Mouse (Mus musculus) embryonic facial prominence, embryonic 12.5 days (tissue): Measurements from ENCODE around the gene Gm10309. TPM values are rescaled to one million over a fixed set of nuclear protein-coding genes. Genes with fewer than 3 reads are reported as not detected.

Source experiments
- ATAC-seq: fragments of 200-750 bp; cut with Nextera tagmentation; 2 replicates; pipeline ENCODE4 v1.8.0; 2017; ENCODE audit not compliant: insufficient number of reproducible peaks, insufficient read depth, low FRiP score, low TSS enrichment
- H3K27ac ChIP-seq: fragments of 300-500 bp; sonication (generic); 2 replicates; pipeline ENCODE4 v1.5.1; 2016; ENCODE audit warnings: mild to moderate bottlenecking
- H3K27me3 ChIP-seq: fragments of 300-500 bp; sonication (generic); 2 replicates; pipeline ENCODE4 v1.6.1; 2016; ENCODE audit warnings: mild to moderate bottlenecking, moderate library complexity
- H3K36me3 ChIP-seq: fragments of 300-500 bp; sonication (generic); 2 replicates; pipeline ENCODE4 v1.6.1; 2016; ENCODE audit warnings: mild to moderate bottlenecking
- H3K4me1 ChIP-seq: fragments of 300-500 bp; sonication (generic); 2 replicates; pipeline ENCODE4 v1.6.1; 2016
- H3K4me2 ChIP-seq: fragments of 300-500 bp; sonication (generic); replicated peaks from 2 replicates; pipeline ENCODE4 v1.6.1; 2016; ENCODE audit warnings: mild to moderate bottlenecking, moderate library complexity
- H3K4me3 ChIP-seq: fragments of 300-500 bp; sonication (generic); 2 replicates; pipeline ENCODE4 v1.5.1; 2016; ENCODE audit warnings: mild to moderate bottlenecking
- H3K9ac ChIP-seq: fragments of 300-500 bp; sonication (generic); 2 replicates; pipeline ENCODE4 v1.6.1; 2016; ENCODE audit warnings: mild to moderate bottlenecking, moderate library complexity
- H3K9me3 ChIP-seq: fragments of 300-500 bp; sonication (generic); 2 replicates; pipeline ENCODE4 v1.6.1; 2016; ENCODE audit warnings: mild to moderate bottlenecking, moderate library complexity
- WGBS: fragments of 180-500 bp; shearing (Covaris S2); methylation state at CpG from one replicate; pipeline ENCODE4 v1.1.7; 2016; 5-methylcytosine and 5-hydroxymethylcytosine counted together
- polyA plus RNA-seq: library from polyadenylated mRNA; unstranded; fragments of >200 nt; fragmentation: Nextera tagmentation; extraction: Ambion mirVana; gene quantifications from 2 replicates; pipeline ENCODE4 v1.2.1, GENCODE M21; 2016

The Gm10309 gene
- polyA plus RNA-seq, 1 experiment from 2014 or later: 0.36 TPM

DNA sequence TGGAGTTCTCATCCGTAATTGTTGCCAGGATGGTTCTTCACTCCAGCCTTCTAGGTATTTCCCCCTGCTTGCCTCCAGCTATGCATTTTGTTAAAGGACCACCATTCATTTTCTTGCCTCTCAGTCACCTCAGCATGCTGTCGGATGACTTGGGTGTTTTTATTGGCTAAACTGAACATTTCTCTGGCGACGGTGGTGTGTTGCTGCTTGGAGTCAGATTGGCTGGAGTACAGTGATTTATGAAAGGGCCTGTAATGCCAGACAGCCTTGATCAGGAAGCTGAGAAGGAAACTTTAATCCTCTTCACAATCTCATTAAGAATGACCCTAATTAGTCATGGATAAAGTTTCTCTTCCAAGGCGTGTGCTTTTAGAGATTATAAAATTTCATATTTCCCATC, 4.8 kb upstream of the Gm10309 start:
- Histone ChIP-seq H3K4me2 (no peak overlapping the region), H3K36me3 (no peaks in the 10 kb centered on the region), H3K4me1 (peaks cover 16% of the 10 kb centered on the region), H3K27ac (no peak overlapping the region), H3K4me3 (no peak overlapping the region), H3K9ac (no peak overlapping the region), H3K27me3 (no peaks in the 10 kb centered on the region), H3K9me3 (no peaks in the 10 kb centered on the region)
- WGBS: 58% methylated on average over 5 of the region's 5 CpGs
- ATAC-seq: no peak

DNA sequence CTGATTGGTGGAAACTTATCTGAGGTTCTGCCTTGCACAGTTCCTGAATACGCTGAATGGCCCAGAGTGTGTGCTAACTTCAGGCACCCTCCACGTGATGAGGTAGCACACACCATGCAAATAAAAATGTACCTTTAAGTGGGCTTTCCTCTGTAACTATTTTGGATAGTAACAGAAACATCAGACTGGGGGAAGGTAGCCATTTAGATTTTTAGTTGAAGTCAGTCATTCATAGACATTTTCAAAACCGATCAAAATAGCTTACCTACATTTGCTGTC, 3.1 kb upstream of the Gm10309 start:
- no peak overlapping the region for H3K9ac ChIP-seq
- H3K27me3 ChIP-seq: no peaks in the 10 kb centered on the region
- H3K4me2 ChIP-seq: no peak overlapping the region
- H3K36me3 ChIP-seq: no peaks in the 10 kb centered on the region
- H3K4me3 ChIP-seq: no peak overlapping the region
- H3K9me3 ChIP-seq: no peaks in the 10 kb centered on the region
- WGBS: 82% methylated on average over 3 of the region's 3 CpGs
- no peak overlapping the region for H3K27ac ChIP-seq
- peaks cover 12% of the 10 kb centered on the region for H3K4me1 ChIP-seq
- ATAC-seq: no peak

DNA sequence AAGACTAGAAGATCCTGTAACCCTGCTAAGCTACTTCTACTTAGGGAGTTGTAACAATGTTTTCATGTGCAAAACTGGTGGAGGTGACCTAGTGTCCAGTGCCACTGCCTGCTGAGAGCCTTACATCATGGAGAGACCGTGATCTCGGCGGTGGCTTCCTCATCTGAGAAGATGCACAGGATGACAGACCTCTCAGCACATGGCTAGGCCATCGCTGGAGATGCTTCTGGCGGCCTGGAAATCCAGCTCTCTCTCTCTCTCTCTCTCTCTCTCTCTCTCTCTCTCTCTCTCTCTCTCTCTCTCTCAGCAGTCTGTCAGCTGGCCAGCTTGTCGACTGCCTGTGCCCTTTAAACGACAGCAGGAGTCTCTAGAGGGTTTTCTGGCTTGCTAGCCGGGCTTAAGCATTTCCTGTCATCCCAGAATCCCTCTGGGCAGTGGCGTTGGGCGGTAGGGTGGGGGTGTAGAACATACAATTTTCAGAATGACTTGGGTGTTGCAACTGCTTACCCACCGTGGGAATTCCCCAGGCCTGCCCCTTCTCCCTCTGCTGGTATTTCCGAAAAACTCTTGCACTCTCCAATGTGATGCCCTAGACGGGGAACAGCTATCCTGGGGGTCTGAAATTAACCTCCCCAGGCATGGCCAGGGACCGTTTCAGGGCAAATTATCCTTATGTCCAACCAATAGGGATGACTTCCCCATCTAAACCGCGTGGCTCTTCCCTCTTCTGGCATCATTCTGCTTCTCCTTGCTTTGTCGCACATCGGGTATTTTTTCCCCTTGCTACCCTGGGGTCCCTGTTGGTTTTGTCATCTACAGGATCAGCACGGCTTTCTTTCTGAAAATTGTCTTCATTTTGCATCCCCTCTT, 2.5 kb upstream of the Gm10309 start:
- Histone ChIP-seq H3K36me3 (no peaks in the 10 kb centered on the region), H3K4me3 (no peak overlapping the region), H3K9ac (no peak overlapping the region), H3K4me2 (no peak overlapping the region), H3K27ac (peak overlapping the region; percentile 60; the same call in 1 of the 2 replicates), H3K4me1 (peaks cover 12% of the 10 kb centered on the region), H3K9me3 (no peaks in the 10 kb centered on the region), H3K27me3 (no peaks in the 10 kb centered on the region)
- 61% methylated on average over 19 of the region's 19 CpGs for WGBS
- no peak for ATAC-seq

DNA sequence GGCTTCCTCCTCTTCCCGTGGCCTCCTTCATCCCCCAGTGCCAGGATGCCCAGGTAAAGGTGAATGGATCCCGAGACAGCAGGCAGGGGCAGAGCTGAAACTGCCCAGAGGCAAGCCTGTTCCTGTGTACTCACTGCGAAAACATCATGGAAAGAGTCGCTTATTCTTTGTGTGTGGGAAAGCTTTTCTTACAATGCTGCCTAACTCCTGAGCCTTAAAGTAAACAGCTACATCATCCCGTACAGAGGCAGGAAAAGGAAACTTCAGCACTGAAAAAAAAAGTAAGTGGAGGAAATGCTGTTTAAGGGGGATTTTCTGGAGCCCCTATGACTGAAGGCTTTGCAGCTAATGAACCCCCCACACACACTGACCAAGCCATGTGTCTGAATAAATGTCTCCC, 1.8 kb upstream of the Gm10309 start:
- no peaks in the 10 kb centered on the region for H3K27me3 ChIP-seq
- 66% methylated on average over 5 of the region's 5 CpGs for WGBS
- peak overlapping the region; percentile 60; the same call in 1 of the 2 replicates for H3K27ac ChIP-seq
- ATAC-seq: no peak
- H3K4me1 ChIP-seq: peaks cover 12% of the 10 kb centered on the region
- H3K9ac ChIP-seq: no peak overlapping the region
- no peak overlapping the region for H3K4me2 ChIP-seq
- no peaks in the 10 kb centered on the region for H3K36me3 ChIP-seq
- no peak overlapping the region for H3K4me3 ChIP-seq
- no peaks in the 10 kb centered on the region for H3K9me3 ChIP-seq

DNA sequence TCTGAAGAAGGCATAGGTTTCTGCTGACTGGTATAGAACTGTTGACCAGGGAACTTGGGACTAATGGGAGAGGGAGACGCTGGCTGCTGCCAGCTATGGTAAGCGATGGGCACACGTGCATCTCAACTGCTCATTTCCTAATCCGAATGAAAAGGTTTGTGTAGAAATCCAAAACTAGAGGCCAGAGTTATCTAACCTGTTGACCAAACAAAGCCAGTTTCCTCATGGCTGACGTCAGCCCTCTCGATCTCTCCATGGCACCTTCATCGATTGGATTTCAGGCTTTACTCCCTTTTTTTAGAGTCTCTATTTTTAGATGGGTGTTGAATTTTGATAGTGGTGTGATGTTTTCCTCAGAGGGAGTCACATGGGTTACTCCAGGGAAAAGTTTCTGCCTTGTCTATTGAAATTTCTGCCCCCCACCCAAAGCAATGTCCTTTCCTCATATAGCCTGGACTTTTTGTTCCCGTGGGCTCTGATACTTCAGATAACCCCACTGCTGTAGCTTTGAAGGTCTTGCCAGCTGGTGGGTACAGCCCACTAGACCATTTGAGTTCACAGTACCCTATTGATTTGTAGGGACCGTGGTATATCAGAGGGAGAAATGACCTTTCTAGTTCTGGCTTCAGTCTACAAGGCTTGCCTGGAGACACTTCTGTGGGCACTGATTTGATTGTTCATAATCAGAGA, 1.7 kb downstream of the Gm10309 start:
- H3K4me3 ChIP-seq: no peak overlapping the region
- H3K9me3 ChIP-seq: no peaks in the 10 kb centered on the region
- H3K36me3 ChIP-seq: no peaks in the 10 kb centered on the region
- no peak overlapping the region for H3K27ac ChIP-seq
- no peak overlapping the region for H3K9ac ChIP-seq
- 93% methylated on average over 9 of the region's 9 CpGs for WGBS
- no peak for ATAC-seq
- H3K4me2 ChIP-seq: no peak overlapping the region
- H3K4me1 ChIP-seq: peaks cover 33% of the 10 kb centered on the region
- no peaks in the 10 kb centered on the region for H3K27me3 ChIP-seq

DNA sequence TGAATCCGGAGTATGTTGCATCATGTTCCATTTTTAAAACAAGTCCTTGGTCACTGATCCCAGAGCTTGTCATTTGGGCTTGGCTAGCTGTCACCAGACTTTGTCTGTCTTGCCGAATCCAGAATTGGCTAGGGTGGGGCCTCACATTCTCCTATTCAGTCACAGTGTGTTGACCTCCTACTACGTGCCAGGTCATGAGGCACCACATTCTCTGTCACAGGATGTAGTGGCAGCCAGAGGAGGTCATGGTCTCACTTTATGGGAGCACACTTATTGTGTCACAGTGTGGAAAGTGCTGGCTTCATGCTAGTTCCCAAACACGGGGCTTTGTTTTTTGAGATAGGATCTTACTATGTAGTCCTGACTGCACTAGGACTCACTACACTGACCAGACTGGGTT, 3.6 kb downstream of the Gm10309 start:
- H3K36me3 ChIP-seq: no peaks in the 10 kb centered on the region
- no peak for ATAC-seq
- H3K27ac ChIP-seq: no peak overlapping the region
- no peak overlapping the region for H3K4me2 ChIP-seq
- no peak overlapping the region for H3K4me3 ChIP-seq
- no peak overlapping the region for H3K9ac ChIP-seq
- H3K4me1 ChIP-seq: peaks cover 25% of the 10 kb centered on the region
- no peaks in the 10 kb centered on the region for H3K27me3 ChIP-seq
- 87% methylated on average over 4 of the region's 4 CpGs for WGBS
- H3K9me3 ChIP-seq: no peaks in the 10 kb centered on the region

DNA sequence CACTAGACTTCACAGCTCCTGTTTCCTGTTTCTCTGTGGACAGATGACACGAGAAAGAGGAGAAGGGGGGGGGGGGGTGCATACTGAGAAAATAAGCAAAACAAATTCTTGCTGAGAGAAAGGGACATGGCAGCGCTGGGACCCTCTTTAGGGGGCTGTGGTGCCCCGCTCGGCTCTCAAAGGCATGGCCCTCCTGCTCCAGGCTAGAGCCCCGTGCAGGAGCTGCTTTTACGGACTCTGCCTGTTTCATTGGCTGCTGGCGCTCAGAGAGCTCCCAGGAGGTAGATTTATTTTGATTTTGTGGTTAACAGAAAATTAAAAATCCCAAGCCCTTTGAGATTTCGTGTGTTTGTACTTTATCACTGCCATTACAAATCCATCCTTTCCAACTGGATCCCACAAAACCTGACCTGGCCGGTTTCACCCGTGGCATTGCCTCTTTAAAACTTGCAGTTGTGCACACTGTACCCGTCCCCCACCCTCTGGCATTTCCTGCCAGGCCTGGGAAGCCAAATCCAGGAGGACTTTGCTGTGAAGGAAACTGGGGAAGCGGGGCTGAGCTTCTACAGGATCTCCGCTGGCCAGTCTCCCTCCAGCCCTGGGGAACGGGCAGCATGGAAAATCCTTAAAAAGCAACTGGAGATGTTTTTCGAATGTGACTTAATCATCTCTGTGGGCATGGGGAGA, 5.5 kb downstream of the Gm10309 start:
- peak; percentile 63; the same call in 1 of the 2 replicates for ATAC-seq
- 35% methylated on average over 15 of the region's 15 CpGs for WGBS
- Histone ChIP-seq H3K27ac (peak overlapping the region; percentile 76), H3K4me1 (peaks cover 25% of the 10 kb centered on the region), H3K9me3 (no peaks in the 10 kb centered on the region), H3K36me3 (no peaks in the 10 kb centered on the region), H3K4me2 (0 out of 2 replicates have a peak overlapping the region, but pooled peaks have one; percentile 4), H3K9ac (no peak overlapping the region), H3K4me3 (no peak overlapping the region), H3K27me3 (no peaks in the 10 kb centered on the region)

DNA sequence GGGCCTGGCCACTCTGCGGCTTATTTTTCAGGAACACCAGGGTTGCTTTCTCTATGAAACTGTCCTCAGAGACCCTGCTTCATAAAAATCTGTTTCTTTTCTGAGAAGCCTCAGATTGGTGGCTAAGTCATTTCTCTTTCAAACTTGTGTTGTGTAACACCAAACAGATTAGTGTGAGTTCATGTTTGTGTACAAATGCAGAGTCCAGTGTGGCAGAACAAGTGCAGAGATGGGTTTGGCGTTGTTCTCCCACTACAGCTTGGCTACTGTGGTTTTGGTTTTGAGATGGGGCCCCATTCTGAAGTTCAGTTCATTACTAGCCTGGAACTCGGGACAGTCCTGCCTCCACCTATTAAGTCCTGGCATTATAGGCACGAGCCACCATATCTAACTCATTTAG, 7.7 kb downstream of the Gm10309 start:
- Histone ChIP-seq H3K9ac (no peak overlapping the region), H3K9me3 (no peaks in the 10 kb centered on the region), H3K36me3 (no peaks in the 10 kb centered on the region), H3K27me3 (no peaks in the 10 kb centered on the region), H3K4me1 (peaks cover 34% of the 10 kb centered on the region), H3K4me3 (no peak overlapping the region), H3K4me2 (no peak overlapping the region), H3K27ac (0 out of 2 replicates have a peak overlapping the region, but pooled peaks have one; percentile 50)
- WGBS: 75% methylated on average over 4 of the region's 4 CpGs
- no peak for ATAC-seq

DNA sequence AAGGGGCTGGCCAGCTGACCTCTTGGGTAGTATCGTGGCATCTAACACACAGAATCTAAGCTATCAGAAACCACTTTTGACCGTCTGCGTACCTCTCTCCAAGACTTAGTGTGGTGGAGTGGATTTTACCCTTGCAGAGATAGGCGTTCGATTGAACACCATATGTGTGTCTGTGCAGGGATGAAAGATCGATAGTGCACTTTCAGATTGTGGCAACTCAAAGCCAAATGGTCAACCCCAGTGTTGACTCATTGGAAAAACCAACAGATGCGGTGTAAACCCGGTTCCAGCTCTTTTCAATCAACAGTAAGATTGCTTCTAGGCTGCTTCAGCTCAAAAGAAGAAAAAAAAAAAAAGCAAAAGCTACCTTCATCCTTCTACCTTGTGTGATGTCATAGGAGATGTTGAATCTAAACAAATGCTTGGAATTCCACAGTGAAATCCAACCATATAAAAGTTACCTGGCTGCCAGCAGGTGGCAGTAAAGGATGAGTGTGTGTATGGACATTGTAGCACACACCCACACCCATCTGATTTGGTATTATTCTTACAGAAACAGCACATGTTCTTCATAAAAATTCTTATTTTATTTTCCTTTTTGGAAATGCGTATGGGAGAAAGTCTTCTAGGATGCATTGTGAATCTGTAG, 8.8 kb downstream of the Gm10309 start:
- WGBS: 82% methylated on average over 9 of the region's 9 CpGs
- no peaks in the 10 kb centered on the region for H3K27me3 ChIP-seq

DNA sequence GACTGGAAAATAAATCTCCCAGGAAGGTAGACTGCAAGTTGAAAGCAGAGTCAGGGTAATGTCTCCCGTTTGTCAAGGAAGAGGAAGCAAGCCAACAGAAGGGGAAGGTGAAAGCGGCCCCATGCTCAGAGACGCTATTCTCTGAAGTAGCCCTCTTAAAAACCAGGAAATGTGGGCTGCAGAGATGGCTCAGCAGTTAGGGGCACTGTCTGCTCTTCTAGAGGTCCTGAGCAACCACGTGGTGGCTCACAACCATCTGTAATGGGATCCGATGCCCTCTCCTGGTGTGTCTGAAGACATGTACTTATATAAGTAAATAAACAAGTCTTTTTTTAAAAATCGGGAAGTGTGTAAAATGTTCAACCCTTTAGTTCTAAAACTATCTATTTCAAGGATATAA, 10.1 kb downstream of the Gm10309 start:
- H3K9me3 ChIP-seq: no peaks in the 10 kb centered on the region
- H3K4me1 ChIP-seq: peaks cover 27% of the 10 kb centered on the region
- 72% methylated on average over 6 of the region's 6 CpGs for WGBS
- no peaks in the 10 kb centered on the region for H3K27me3 ChIP-seq
- ATAC-seq: no peak
- no peak overlapping the region for H3K9ac ChIP-seq
- H3K4me3 ChIP-seq: no peak overlapping the region
- no peaks in the 10 kb centered on the region for H3K36me3 ChIP-seq
- no peak overlapping the region for H3K4me2 ChIP-seq
- no peak overlapping the region for H3K27ac ChIP-seq

More for the DNA sequence above, 8.8 kb downstream of the Gm10309 start:
- Histone ChIP-seq H3K9me3 (no peaks in the 10 kb centered on the region), H3K4me2 (no peak overlapping the region), H3K27ac (no peak overlapping the region), H3K4me3 (no peak overlapping the region), H3K36me3 (no peaks in the 10 kb centered on the region), H3K9ac (no peak overlapping the region), H3K4me1 (peaks cover 34% of the 10 kb centered on the region)
- ATAC-seq: no peak

DNA sequence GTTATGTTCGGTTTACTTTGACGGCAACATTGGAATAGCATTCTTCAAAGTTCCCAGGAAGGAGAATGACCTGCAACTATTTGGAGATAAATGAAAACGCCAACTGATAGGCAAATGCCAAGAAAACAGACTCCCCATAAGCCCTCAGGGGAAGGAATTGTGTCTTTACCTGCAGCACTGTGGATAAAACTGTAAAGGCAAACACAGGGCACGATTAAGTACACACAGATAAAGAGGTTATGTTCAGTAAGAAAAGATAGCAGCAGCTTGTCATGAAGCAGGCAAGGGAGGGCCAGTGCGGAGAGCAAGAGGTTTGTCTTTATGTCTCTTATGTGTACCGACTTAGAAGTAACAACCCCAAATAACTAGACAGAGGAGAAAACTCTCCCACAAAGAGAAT, 10.5 kb downstream of the Gm10309 start:
- H3K36me3 ChIP-seq: no peaks in the 10 kb centered on the region
- no peak overlapping the region for H3K4me3 ChIP-seq
- H3K27me3 ChIP-seq: no peaks in the 10 kb centered on the region
- no peak overlapping the region for H3K9ac ChIP-seq
- 86% methylated on average over 6 of the region's 6 CpGs for WGBS
- H3K9me3 ChIP-seq: no peaks in the 10 kb centered on the region
- peaks cover 24% of the 10 kb centered on the region; the same call in 1 of the 2 replicates for H3K4me1 ChIP-seq
- H3K27ac ChIP-seq: no peak overlapping the region
- H3K4me2 ChIP-seq: no peak overlapping the region
- no peak for ATAC-seq
